Mouse (Mus musculus) ES-E14 (cell line): ENCODE results near the gene Vmn1r1. TPM values are rescaled to one million over a fixed set of nuclear protein-coding genes. Genes with fewer than 3 reads are reported as not detected.

Source experiments
- DNase-seq: peaks from one replicate; pipeline ENCODE4 v3.0.0-alpha.2; 2013; ENCODE audit warnings: low read depth, low spot score
- H3K27ac ChIP-seq: 2 replicates; pipeline ENCODE4 v1.5.1; 2012; ENCODE audit warnings: low read depth, mild to moderate bottlenecking, low read length, moderate library complexity, mixed read lengths; ENCODE audit not compliant: poor library complexity, insufficient read depth, severe bottlenecking
- H3K36me3 ChIP-seq: 2 replicates; pipeline ENCODE4 v1.6.1; 2012; ENCODE audit warnings: mild to moderate bottlenecking, low read length, moderate library complexity, mixed read lengths; ENCODE audit not compliant: control insufficient read depth, poor library complexity, insufficient read depth, severe bottlenecking
- H3K4me1 ChIP-seq, 2 experiments: fragments of 150-350 bp in 1 of 2; sonication (generic) in 1 of 2; 2 replicates each; pipeline ENCODE4 v1.6.1; 2012; ENCODE audit warnings: low read length in 2 of 2, mild to moderate bottlenecking in 1 of 2, mixed read lengths in 1 of 2; ENCODE audit not compliant: control insufficient read depth in 2 of 2, insufficient read depth in 2 of 2, poor library complexity in 1 of 2
- H3K4me3 ChIP-seq, 2 experiments: fragments of 150-350 bp in 1 of 2; sonication (generic) in 1 of 2; 2 replicates each; pipeline ENCODE4 v1.5.1; 2012; ENCODE audit warnings: low read length in 2 of 2, low read depth in 1 of 2, mild to moderate bottlenecking in 1 of 2, mixed read lengths in 1 of 2; ENCODE audit not compliant: insufficient read depth in 1 of 2, poor library complexity in 1 of 2, severe bottlenecking in 1 of 2
- H3K9ac ChIP-seq: 2 replicates; pipeline ENCODE4 v1.6.1; 2012; ENCODE audit warnings: low read depth, mild to moderate bottlenecking, low read length, mixed read lengths; ENCODE audit not compliant: poor library complexity, insufficient read depth, severe bottlenecking
- H3K9me3 ChIP-seq: fragments of 150-350 bp; sonication (generic); 2 replicates; pipeline ENCODE4 v1.6.1; 2012; ENCODE audit warnings: low read depth, mild to moderate bottlenecking, low read length; ENCODE audit not compliant: control insufficient read depth, insufficient read depth
- CHD2 ChIP-seq: IDR thresholded peaks from 2 replicates; pipeline ENCODE4 v1.6.1; 2014; ENCODE audit warnings: mild to moderate bottlenecking, low read depth, low read length, inconsistent platforms
- HCFC1 ChIP-seq: IDR thresholded peaks from 2 replicates; pipeline ENCODE4 v1.6.1; 2012; ENCODE audit warnings: low read length, inconsistent platforms, borderline replicate concordance; ENCODE audit not compliant: insufficient read depth
- MAFK ChIP-seq: IDR thresholded peaks from 2 replicates; pipeline ENCODE4 v1.6.1; 2014; ENCODE audit warnings: mild to moderate bottlenecking, low read depth, low read length, inconsistent platforms; ENCODE audit not compliant: insufficient read depth
- ZC3H11A ChIP-seq: IDR thresholded peaks from 2 replicates; pipeline ENCODE4 v1.6.1; 2012; ENCODE audit warnings: low read depth, mild to moderate bottlenecking, inconsistent platforms, low read length, borderline replicate concordance
- ZNF384 ChIP-seq: IDR thresholded peaks from 2 replicates; pipeline ENCODE4 v1.6.1; 2012; ENCODE audit warnings: low read depth, low read length, inconsistent platforms
- in situ Hi-C, 2 experiments: fragments of 600-800 bp; cut with MboI; formaldehyde crosslinking; loops; one replicate each; pipeline ENCODE4 v1.15.1; 2025; ENCODE audit warnings: low sequenced_read_pairs in 2 of 2, inconsistent platforms in 1 of 2; ENCODE audit not compliant: unreplicated experiment in 2 of 2
- total RNA-seq: library from RNA; depleted of rRNA; stranded (reverse); fragments of 300-350 nt; gene quantifications from 2 replicates; pipeline ENCODE4 v1.2.3, GENCODE M21; 2012

The Vmn1r1 gene
- total RNA-seq, 1 experiment, result 0.04 TPM

DNA sequence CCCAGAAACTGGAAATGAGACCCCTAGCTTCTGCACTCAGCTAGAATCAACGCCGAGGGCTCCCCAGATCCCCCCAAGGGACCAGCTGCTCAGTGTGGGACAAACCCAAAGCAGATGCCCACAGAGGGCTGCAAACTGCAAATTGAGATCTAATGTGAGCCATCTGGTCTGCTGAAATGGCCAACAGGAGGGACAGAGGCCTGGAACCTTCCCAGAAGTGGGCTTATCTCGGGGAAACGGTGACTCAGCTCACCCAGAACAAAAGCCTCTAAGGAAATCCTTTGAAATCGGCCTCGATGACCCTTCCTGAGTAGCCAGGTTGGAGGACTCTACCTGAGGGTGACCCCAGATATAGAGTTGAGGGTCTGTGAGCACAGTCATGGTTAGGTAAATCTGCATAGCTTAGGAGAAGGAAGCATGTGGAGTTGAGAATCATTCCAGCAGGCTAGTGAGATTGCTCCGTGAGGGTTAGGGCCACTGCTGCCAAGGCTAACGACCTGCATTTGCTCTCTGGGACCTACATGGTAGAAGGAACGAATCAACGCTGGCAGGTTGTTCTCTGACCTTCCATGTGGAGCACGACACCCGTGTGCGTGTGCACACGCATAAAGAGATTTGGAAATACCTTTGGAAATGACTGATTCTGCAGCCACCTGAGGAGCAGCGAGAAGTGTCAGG is 53.4 kb downstream of the Vmn1r1 start:
- Histone ChIP-seq H3K9ac (no peak overlapping the region), H3K36me3 (no peaks in the 10 kb centered on the region), H3K4me3 (no peak overlapping the region), H3K27ac (no peak overlapping the region), H3K4me1 (peaks cover 18 to 19% of the 10 kb centered on the region in 2 experiments), H3K9me3 (no peaks in the 10 kb centered on the region)
- in situ Hi-C loops, result loop anchor here in 1 of 2 experiments (10.0 kb wide), 1 partner anchor 216 kb away; no protein-coding TSS in a partner anchor
- no peak for TF ChIP-seq ZC3H11A
- TF ChIP-seq CHD2, result no peak
- no peak for TF ChIP-seq ZNF384
- no peak for TF ChIP-seq HCFC1
- no peak for TF ChIP-seq MAFK
- DNase-seq, result no peak

DNA sequence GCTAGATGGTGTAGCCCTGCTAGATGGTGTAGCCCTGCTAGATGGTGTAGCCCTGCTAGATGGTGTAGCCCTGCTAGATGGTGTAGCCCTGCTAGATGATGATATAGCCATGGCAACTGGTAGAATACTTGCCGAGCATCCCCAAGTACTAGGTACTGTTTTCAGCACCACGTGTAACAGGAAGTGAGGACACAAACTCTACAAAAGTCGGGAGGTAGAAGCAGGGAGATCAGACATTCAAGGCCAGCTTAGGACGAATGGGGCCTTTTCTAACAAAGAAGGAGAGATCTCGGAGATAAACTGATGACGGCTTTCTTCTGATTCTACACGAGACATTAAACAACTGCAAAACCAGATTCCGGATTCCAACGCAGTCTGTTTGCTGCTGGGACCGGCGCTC is 54.1 kb downstream of the Vmn1r1 start:
- TF ChIP-seq HCFC1 (no peak), ZC3H11A (no peak), ZNF384 (no peak), CHD2 (no peak), MAFK (no peak)
- peaks cover 17 to 24% of the 10 kb centered on the region in 2 experiments for H3K4me1 ChIP-seq
- H3K9me3 ChIP-seq, result no peaks in the 10 kb centered on the region
- no peak overlapping the region for H3K9ac ChIP-seq
- H3K27ac ChIP-seq, result no peak overlapping the region
- no peak for DNase-seq
- H3K36me3 ChIP-seq, result no peaks in the 10 kb centered on the region
- no peak overlapping the region for H3K4me3 ChIP-seq
- in situ Hi-C loops, result loop anchor here in 1 of 2 experiments (10.0 kb wide), 1 partner anchor 215 kb away; no protein-coding TSS in a partner anchor

DNA sequence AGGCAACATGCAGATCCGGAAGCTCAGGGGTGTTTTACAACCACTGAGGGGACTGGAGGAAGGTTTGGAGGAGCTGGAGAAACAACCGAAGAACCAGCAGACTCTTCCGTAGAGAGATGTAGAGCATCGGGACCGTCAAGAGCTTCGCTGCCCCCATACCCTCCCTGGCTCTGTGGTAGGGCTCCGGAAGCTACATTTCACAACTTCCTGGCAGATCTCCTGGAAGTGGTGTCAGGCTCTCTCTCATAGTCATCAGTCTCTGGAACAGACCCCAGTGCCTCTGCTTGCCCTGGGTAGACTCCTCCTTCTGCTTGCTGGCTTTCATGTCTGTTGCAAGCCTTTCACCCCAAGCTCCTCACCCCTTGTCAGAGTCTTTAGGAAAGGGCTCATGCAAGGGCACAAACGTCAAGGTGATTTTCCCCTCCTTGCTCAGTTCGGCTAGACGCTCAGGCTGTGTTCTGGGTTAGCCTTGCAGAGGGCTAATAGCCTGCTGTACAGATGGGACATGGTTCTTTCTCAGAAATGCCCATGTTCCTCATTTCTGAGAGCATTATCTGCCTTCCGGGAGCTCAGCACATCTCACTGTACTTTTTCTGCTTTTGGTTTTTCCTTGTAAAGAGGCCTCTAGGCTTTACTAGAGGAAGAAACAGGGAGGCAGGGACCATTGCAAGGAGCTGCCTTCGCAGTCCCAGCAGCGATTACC is 55.7 kb downstream of the Vmn1r1 start:
- peaks cover 20 to 22% of the 10 kb centered on the region in 2 experiments for H3K4me1 ChIP-seq
- DNase-seq, result no peak
- no peaks in the 10 kb centered on the region for H3K36me3 ChIP-seq
- no peak overlapping the region for H3K9ac ChIP-seq
- TF ChIP-seq ZNF384, result no peak
- TF ChIP-seq CHD2, result no peak
- no peak for TF ChIP-seq HCFC1
- no peak for TF ChIP-seq MAFK
- TF ChIP-seq ZC3H11A, result no peak
- no peak overlapping the region for H3K27ac ChIP-seq
- no peaks in the 10 kb centered on the region for H3K9me3 ChIP-seq
- in situ Hi-C loops, result no loop called here
- H3K4me3 ChIP-seq, result no peak overlapping the region

DNA sequence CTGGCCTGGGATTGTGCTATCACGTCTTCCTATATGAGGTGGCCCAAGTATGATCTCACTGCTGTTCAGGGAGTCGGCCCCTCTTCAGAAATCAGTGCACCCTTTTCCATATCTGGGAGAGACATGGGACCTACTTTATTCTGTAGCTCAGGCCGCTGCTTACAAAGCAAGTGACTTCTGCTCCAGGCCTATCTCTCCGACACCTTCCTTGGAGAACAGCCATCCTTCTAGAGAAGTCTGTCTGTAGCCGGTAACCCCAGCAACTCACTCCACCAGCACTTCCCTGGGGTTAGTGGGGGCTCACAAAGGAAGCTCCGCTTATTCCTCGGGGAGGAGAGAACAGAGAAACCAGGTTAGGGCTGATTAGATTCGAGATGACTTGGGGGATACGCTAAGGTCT is 57.0 kb downstream of the Vmn1r1 start:
- in situ Hi-C loops, result no loop called here
- Histone ChIP-seq H3K9ac (no peak overlapping the region), H3K9me3 (no peaks in the 10 kb centered on the region), H3K4me1 (peaks cover 15 to 21% of the 10 kb centered on the region in 2 experiments), H3K27ac (no peak overlapping the region), H3K4me3 (no peak overlapping the region), H3K36me3 (no peaks in the 10 kb centered on the region)
- no peak for TF ChIP-seq ZNF384
- no peak for TF ChIP-seq ZC3H11A
- TF ChIP-seq MAFK, result no peak
- TF ChIP-seq CHD2, result no peak
- TF ChIP-seq HCFC1, result no peak
- no peak for DNase-seq
